Mouse (Mus musculus) kidney, adult 2 months (tissue): ENCODE data around the gene Fam53b.

ENCODE experiments used
- CTCF ChIP-seq: fragments of 200-500 bp; conservative IDR thresholded peaks from 2 replicates; pipeline ENCODE4 v1.5.1; 2011; ENCODE audit warnings: low read depth, mild to moderate bottlenecking, control low read depth, low read length, moderate library complexity, mixed read lengths; ENCODE audit not compliant: insufficient read depth, insufficient read length
- POLR2A ChIP-seq: fragments of 200-500 bp; IDR thresholded peaks from one replicate; pipeline ENCODE4 v1.6.1; 2011; ENCODE audit warnings: low read depth, low read length, control low read depth

- TF ChIP-seq CTCF (no peak), POLR2A (no peak)
Measured at GRCm38 (mm10) chr7:132781850-132782249, 31.8 kb downstream of the Fam53b start.
